Mouse (Mus musculus) midbrain, embryonic 16.5 days (tissue): ENCODE results near the gene Gm16430. TPM values are rescaled to one million over a fixed set of nuclear protein-coding genes. Genes with fewer than 3 reads are reported as not detected.
"Not testable (repeated sequence)": the region's sequence is repeated elsewhere in the genome, so short reads cannot be mapped to it uniquely, and the experiment has no call there.

Experiments used
- ATAC-seq: fragments of 200-750 bp; cut with Nextera tagmentation; 2 replicates; pipeline ENCODE4 v1.8.0; 2017; ENCODE audit warnings: moderate TSS enrichment
- H3K27ac ChIP-seq: fragments of 300-500 bp; sonication (generic); 2 replicates; pipeline ENCODE4 v1.5.1; 2014; ENCODE audit warnings: mild to moderate bottlenecking, low read length, mixed read lengths
- H3K27me3 ChIP-seq: fragments of 300-500 bp; sonication (generic); 2 replicates; pipeline ENCODE4 v1.6.1; 2014; ENCODE audit warnings: low read depth, low read length, mixed read lengths; ENCODE audit not compliant: control insufficient read depth, insufficient read depth
- H3K36me3 ChIP-seq: fragments of 300-500 bp; sonication (generic); 2 replicates; pipeline ENCODE4 v1.6.1; 2014; ENCODE audit warnings: mild to moderate bottlenecking, low read length, moderate library complexity, mixed read lengths; ENCODE audit not compliant: control insufficient read depth, insufficient read depth
- H3K4me1 ChIP-seq: fragments of 300-500 bp; sonication (generic); 2 replicates; pipeline ENCODE4 v1.6.1; 2014; ENCODE audit warnings: mild to moderate bottlenecking, low read length, mixed read lengths; ENCODE audit not compliant: control insufficient read depth, insufficient read depth
- H3K4me2 ChIP-seq: fragments of 300-500 bp; sonication (generic); 2 replicates; pipeline ENCODE4 v1.6.1; 2014; ENCODE audit warnings: mild to moderate bottlenecking, low read length, mixed read lengths
- H3K4me3 ChIP-seq: fragments of 300-500 bp; sonication (generic); 2 replicates; pipeline ENCODE4 v1.5.1; 2014; ENCODE audit warnings: low read depth, mild to moderate bottlenecking, low read length, moderate library complexity, mixed read lengths
- H3K9ac ChIP-seq: fragments of 300-500 bp; sonication (generic); 2 replicates; pipeline ENCODE4 v1.6.1; 2014; ENCODE audit warnings: low read depth, low read length, mixed read lengths
- H3K9me3 ChIP-seq: fragments of 300-500 bp; sonication (generic); replicated peaks from 2 replicates; pipeline ENCODE4 v1.6.1; 2014; ENCODE audit warnings: mild to moderate bottlenecking, low read length, mixed read lengths; ENCODE audit not compliant: control insufficient read depth, poor library complexity, severe bottlenecking
- WGBS: fragments of 180-500 bp; shearing (Covaris S2); extraction: QIAGEN DNeasy Blood & Tissue Kit; methylation state at CpG from one replicate; pipeline ENCODE4 v1.1.7; 2014; 5-methylcytosine and 5-hydroxymethylcytosine counted together
- polyA plus RNA-seq: library from polyadenylated mRNA; unstranded; fragments of >200 nt; fragmentation: Nextera tagmentation; extraction: Ambion mirVana; gene quantifications from 2 replicates; pipeline ENCODE4 v1.2.1, GENCODE M21; 2015

Gene Gm16430
- not detected in 2 replicates for polyA plus RNA-seq

DNA sequence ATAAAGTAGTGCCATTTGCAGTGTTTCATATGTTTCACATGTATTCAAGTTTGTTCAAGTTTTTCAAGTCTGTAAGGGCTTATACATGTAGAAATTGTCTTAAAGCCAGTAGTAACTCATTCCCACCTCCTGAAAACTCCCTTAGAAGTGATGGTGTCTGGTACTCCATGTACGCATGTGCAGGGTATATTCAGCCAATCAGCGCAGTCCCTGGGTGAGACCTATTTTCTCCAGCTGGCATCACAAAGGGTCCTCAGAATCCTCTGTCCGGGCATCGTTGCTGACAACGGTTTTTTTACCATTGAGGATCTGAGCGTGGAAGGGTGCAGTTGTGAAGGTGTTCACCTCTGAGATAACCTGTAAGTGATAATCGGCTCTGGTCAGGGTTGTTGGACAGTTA is at the start of gene Gm16430:
Gene Gm16430, plus strand, starts transcription at position 301 of the 400 bp plus-strand sequence.
- H3K27me3 ChIP-seq, H3K4me3 ChIP-seq, H3K36me3 ChIP-seq, H3K9me3 ChIP-seq, H3K9ac ChIP-seq, H3K4me1 ChIP-seq, H3K4me2 ChIP-seq, H3K27ac ChIP-seq, ATAC-seq: not testable (repeated sequence)
- WGBS, result no CpG with 5 or more reads among the region's 7 CpGs

Other genes with a start within 250 kb of the Gm16430 start
- not detected in 2 replicates for gene Gm16405, start 91.0 kb upstream of the Gm16430 start, polyA plus RNA-seq